Mouse (Mus musculus) Muller cell, postnatal 12 days (primary cell): ENCODE measurements around the gene Snrpa.

Experiments used
- DNase-seq: peaks from one replicate; pipeline ENCODE4 v3.0.0-alpha.2; 2015; ENCODE audit errors: inconsistent ontology term

Gene Snrpa

GRCm38 (mm10) chr7:27166614-27167474, 29.2 kb downstream of the Snrpa start, which contains the start of gene Egln2:
TSS of gene Egln2 (minus strand) at chr7:27166802.
- peak; percentile 93 for DNase-seq

GRCm38 (mm10) chr7:27166229-27166613, 29.9 kb downstream of the Snrpa start:
- peak; percentile 93 for DNase-seq

- DNase-seq, result peak; percentile 18
Measured at GRCm38 (mm10) chr7:27165696-27166095, 30.4 kb downstream of the Snrpa start.

GRCm38 (mm10) chr7:27165007-27165655, 30.9 kb downstream of the Snrpa start:
- no peak for DNase-seq

- no peak for DNase-seq
Measured at GRCm38 (mm10) chr7:27164112-27164947, 31.7 kb downstream of the Snrpa start.

GRCm38 (mm10) chr7:27163450-27163805, 32.6 kb downstream of the Snrpa start:
- DNase-seq, result no peak

GRCm38 (mm10) chr7:27162780-27163449, 33.2 kb downstream of the Snrpa start:
- no peak for DNase-seq

GRCm38 (mm10) chr7:27161744-27162143, 34.3 kb downstream of the Snrpa start:
- DNase-seq, result peak; percentile 47

GRCm38 (mm10) chr7:27160921-27161320, 35.1 kb downstream of the Snrpa start:
- DNase-seq, result no peak

GRCm38 (mm10) chr7:27159882-27160281, 36.2 kb downstream of the Snrpa start:
- peak; percentile 90 for DNase-seq

- no peak for DNase-seq
Measured at GRCm38 (mm10) chr7:27159256-27159655, 36.8 kb downstream of the Snrpa start.

- no peak for DNase-seq
Measured at GRCm38 (mm10) chr7:27158171-27158570, 37.9 kb downstream of the Snrpa start.

- DNase-seq, result no peak
Measured at GRCm38 (mm10) chr7:27156005-27156404, 40.1 kb downstream of the Snrpa start.

GRCm38 (mm10) chr7:27153205-27153764, 42.8 kb downstream of the Snrpa start, which contains the start of gene Cyp2t4:
TSS of gene Cyp2t4 (plus strand) at chr7:27153714.
- no peak for DNase-seq
